Mouse (Mus musculus): Measurements from ENCODE around the gene Nfkb2. TPM values are rescaled to one million over a fixed set of nuclear protein-coding genes. Genes with fewer than 3 reads are reported as not detected.

Gene Nfkb2
- polyA plus RNA-seq, 1 experiment from 2014 or later: 10.7 TPM

DNA sequence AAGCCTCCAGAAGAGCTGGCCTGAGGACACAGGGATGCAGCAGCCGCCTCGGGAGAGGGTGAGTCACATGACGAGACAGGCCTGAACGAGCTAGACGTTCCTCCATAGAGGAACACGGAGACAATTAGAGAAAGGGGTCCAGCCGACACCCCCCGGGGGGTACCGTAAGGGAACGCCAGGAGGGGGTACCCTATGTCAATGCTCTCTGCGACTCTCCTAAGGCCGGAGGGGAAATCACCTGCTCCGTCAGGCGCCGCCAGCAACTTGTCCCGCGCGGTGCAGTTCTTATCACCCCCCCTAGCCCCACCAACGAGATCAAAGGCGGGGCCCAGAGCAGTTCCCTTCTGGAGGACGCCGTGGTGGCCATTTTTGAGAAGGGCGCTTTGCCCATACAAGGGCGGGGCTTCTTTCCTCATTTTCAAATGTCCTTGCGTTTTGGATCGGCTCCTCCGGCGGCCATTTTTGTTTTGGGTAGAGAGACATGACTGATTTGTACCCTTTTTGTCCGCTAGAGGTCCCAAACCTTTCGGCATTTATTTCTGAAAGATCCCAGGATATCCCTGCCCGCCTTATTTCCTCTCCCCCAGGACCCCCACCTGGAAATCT is 34.3 kb downstream of the Nfkb2 start, which contains the start of gene Cuedc2:
TSS of gene Cuedc2 (minus strand) at position 372 of the 606 bp plus-strand sequence.
- Histone ChIP-seq H3K9me3 (ENCODE audit: control insufficient read depth, low read length) (no peaks in the 10 kb centered on the region), H3K36me3 (ENCODE audit: control insufficient read depth, insufficient read depth, low read length) (no peaks in the 10 kb centered on the region), H3K4me1 (ENCODE audit: control insufficient read depth, insufficient read depth, low read length) (peaks cover 7% of the 10 kb centered on the region), H3K4me2 (ENCODE audit: low read depth, low read length) (peak within 1 kb of the TSS; percentile 77), H3K27ac (replicated peaks; ENCODE audit: low read depth, low read length) (peak within 1 kb of the TSS; percentile 35; the same call in 1 of the 2 replicates), H3K27me3 (replicated peaks; ENCODE audit: control insufficient read depth, insufficient read depth, low read length) (no peaks in the 10 kb centered on the region), H3K4me3 (ENCODE audit: low read depth, low read length) (peak within 1 kb of the TSS; percentile 83), H3K9ac (ENCODE audit: low read depth, low read length) (peak within 1 kb of the TSS; percentile 79)
- WGBS: under 1% methylated on average over 31 of the region's 31 CpGs
- peak; percentile 89 for ATAC-seq (ENCODE audit: low read depth)
- DNase-seq (ENCODE audit: low spot score): peak; percentile 97

DNA sequence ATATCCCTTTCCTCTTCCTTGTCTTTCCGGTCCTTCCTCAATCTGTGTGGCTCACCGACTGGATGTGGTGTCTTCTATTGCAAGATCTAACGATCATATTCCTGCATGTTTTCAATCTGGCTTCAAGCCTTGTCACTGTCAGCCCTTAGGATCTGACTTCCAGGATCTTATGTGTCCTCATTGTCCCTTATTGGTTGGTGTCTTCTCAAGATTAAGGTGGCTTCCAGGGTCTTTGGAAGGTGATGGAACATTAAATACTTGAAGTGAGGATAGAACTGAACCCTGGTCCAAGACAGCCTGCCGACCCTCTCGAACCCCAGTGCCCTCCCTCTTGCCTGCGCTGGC is 34.8 kb downstream of the Nfkb2 start:
- DNase-seq (ENCODE audit: low spot score) (no peak), ATAC-seq (ENCODE audit: low read depth) (no peak; the same call in 1 of the 2 replicates)
- peak overlapping the region; percentile 77 for H3K4me2 ChIP-seq (ENCODE audit: low read depth, low read length)
- H3K4me3 ChIP-seq (ENCODE audit: low read depth, low read length): peak overlapping the region; percentile 83
- no peaks in the 10 kb centered on the region for H3K9me3 ChIP-seq (ENCODE audit: control insufficient read depth, low read length)
- peaks cover 7% of the 10 kb centered on the region for H3K4me1 ChIP-seq (ENCODE audit: control insufficient read depth, insufficient read depth, low read length)
- no peaks in the 10 kb centered on the region for H3K36me3 ChIP-seq (ENCODE audit: control insufficient read depth, insufficient read depth, low read length)
- WGBS: 47% methylated on average over 6 of the region's 6 CpGs
- peak overlapping the region; percentile 47; the same call in 1 of the 2 replicates for H3K9ac ChIP-seq (ENCODE audit: low read depth, low read length)
- H3K27me3 ChIP-seq (replicated peaks; ENCODE audit: control insufficient read depth, insufficient read depth, low read length): no peaks in the 10 kb centered on the region
- H3K27ac ChIP-seq (replicated peaks; ENCODE audit: low read depth, low read length): peak overlapping the region; percentile 30; the same call in 1 of the 2 replicates

DNA sequence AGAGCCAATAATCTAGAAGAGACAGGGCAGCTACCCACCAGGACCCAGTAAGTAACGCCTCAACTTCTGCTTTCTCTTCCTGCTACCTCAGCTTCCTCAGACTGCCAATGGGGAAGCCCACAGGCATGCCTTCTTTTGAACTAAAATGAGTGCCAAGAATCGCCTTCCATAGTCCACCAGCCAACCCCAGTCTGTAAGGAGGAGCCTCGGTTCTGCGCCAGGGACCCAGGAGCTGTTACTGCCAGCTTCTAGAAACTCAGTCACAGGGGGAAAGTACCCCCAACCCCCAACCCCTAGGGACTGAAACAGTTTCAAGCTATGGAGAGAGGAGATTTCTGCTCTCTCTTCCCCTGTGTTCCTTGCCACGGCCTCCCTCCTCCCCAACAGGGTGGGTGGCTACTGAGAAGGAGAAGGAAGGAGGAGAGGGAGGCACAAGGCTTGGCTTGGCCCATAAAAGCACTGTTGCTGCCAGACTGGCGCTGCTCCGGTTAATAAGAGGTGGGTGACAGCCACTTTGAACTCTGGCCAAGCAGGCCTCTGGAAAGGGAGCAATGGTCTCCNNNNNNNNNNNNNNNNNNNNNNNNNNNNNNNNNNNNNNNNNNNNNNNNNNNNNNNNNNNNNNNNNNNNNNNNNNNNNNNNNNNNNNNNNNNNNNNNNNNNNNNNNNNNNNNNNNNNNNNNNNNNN is 35.3 kb downstream of the Nfkb2 start:
- DNase-seq (ENCODE audit: low spot score) (peak; percentile 27), ATAC-seq (ENCODE audit: low read depth) (no peak)
- Histone ChIP-seq H3K27me3 (replicated peaks; ENCODE audit: control insufficient read depth, insufficient read depth, low read length) (no peaks in the 10 kb centered on the region), H3K9me3 (ENCODE audit: control insufficient read depth, low read length) (no peaks in the 10 kb centered on the region), H3K4me1 (ENCODE audit: control insufficient read depth, insufficient read depth, low read length) (peaks cover 7% of the 10 kb centered on the region), H3K36me3 (ENCODE audit: control insufficient read depth, insufficient read depth, low read length) (no peaks in the 10 kb centered on the region), H3K4me3 (ENCODE audit: low read depth, low read length) (no peak overlapping the region), H3K4me2 (ENCODE audit: low read depth, low read length) (peak overlapping the region; percentile 77), H3K27ac (replicated peaks; ENCODE audit: low read depth, low read length) (peak overlapping the region; percentile 34; the same call in 1 of the 2 replicates), H3K9ac (ENCODE audit: low read depth, low read length) (peak overlapping the region; percentile 47; the same call in 1 of the 2 replicates)
- 74% methylated on average over 6 of the region's 7 CpGs for WGBS

DNA sequence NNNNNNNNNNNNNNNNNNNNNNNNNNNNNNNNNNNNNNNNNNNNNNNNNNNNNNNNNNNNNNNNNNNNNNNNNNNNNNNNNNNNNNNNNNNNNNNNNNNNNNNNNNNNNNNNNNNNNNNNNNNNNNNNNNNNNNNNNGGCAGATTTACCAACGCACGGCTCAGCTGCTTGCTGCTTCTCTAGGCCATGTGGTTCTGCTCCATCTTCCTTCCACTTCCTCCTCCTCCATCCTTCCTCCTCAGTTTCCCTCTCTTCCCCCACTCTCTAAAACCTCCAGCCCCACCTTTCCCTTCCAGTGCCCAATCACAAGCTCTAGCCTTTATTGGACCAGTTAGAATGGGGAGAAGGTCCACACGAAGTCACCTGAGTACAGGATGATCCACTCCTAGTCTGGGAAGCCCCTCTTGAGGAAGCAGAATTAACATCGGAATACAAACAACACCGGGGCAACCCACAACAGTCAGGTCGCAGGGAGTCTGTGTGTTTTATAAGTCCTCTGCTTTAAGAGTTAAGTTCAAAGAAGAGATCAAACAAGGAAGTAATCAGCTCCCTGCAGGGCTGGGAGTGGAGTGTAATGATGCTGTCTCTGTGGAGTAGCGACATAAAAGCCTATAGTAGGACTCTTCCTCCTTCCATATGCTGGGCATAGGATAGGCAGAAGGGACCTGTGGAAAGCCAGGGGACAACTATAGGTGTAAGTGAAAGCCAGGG is 40.7 kb downstream of the Nfkb2 start:
- Histone ChIP-seq H3K9me3 (ENCODE audit: control insufficient read depth, low read length) (no peaks in the 10 kb centered on the region), H3K4me1 (ENCODE audit: control insufficient read depth, insufficient read depth, low read length) (0 out of 2 replicates have a peak, but pooled peaks cover 7% of the 10 kb centered on the region), H3K27me3 (replicated peaks; ENCODE audit: control insufficient read depth, insufficient read depth, low read length) (no peaks in the 10 kb centered on the region), H3K4me2 (ENCODE audit: low read depth, low read length) (no peak overlapping the region), H3K4me3 (ENCODE audit: low read depth, low read length) (no peak overlapping the region), H3K9ac (ENCODE audit: low read depth, low read length) (no peak overlapping the region), H3K36me3 (ENCODE audit: control insufficient read depth, insufficient read depth, low read length) (no peaks in the 10 kb centered on the region), H3K27ac (replicated peaks; ENCODE audit: low read depth, low read length) (no peak overlapping the region)
- ATAC-seq (ENCODE audit: low read depth) (no peak), DNase-seq (ENCODE audit: low spot score) (no peak)
- WGBS: 21% methylated on average over 7 of the region's 7 CpGs

DNA sequence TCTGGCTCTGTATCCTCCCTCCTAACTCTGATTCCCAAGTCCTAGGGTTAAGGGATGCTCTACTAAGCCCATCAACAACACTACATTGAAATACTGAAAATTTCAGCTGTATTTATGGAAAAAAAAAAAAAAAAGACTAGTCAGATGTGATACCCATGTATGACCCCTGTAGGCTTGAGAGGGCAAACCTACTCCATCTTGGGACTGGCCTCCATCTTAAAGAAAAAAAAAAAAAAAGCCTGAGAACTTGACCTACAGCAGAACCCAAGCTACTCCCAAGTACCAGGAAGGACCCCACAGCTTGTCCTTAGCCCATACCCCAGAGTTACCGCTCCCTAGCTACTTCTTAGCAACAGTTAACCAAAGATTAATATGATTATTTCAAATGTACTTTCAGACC is 43.0 kb downstream of the Nfkb2 start:
- WGBS: 95% methylated on average over 1 of the region's 1 CpGs
- Histone ChIP-seq H3K36me3 (ENCODE audit: control insufficient read depth, insufficient read depth, low read length) (no peaks in the 10 kb centered on the region), H3K9ac (ENCODE audit: low read depth, low read length) (no peak overlapping the region), H3K27ac (replicated peaks; ENCODE audit: low read depth, low read length) (no peak overlapping the region), H3K9me3 (ENCODE audit: control insufficient read depth, low read length) (no peaks in the 10 kb centered on the region), H3K4me3 (ENCODE audit: low read depth, low read length) (no peak overlapping the region), H3K27me3 (replicated peaks; ENCODE audit: control insufficient read depth, insufficient read depth, low read length) (no peaks in the 10 kb centered on the region), H3K4me1 (ENCODE audit: control insufficient read depth, insufficient read depth, low read length) (0 out of 2 replicates have a peak, but pooled peaks cover 9% of the 10 kb centered on the region), H3K4me2 (ENCODE audit: low read depth, low read length) (no peak overlapping the region)
- DNase-seq (ENCODE audit: low spot score) (no peak), ATAC-seq (ENCODE audit: low read depth) (no peak)

DNA sequence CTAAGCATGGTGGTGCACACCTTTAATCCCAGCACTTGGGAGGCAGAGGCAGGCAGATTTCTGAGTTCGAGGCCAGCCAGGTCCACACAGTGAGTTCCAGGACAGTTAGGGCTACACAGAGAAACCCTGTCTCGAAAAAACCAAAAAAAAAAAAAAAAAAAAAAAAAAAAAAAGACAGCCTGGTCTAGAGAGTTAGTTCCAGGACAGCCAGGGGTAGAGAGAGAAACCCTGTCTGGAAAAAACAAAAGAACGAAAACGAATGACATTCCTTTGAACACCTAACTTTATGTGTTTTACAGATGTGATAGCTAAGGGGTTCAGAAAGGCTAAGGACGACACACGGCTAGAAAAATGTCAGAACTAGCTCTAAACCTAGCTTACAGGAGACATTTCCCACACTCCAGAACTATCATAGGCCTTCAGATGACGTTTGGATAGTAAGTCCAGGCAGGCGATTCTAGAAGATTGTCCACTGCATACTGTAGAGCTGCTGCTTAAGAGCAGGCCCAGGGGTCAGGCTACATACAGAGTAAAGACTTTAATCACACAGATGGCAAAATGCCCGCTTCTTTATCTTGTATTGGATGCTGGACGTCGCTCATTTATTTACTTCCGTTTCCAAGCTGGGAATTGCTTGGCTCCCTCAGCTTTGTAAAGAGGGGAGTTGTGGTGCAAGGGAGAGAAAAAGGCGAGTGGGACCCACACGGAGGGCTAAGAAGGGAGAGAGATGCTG is 44.0 kb downstream of the Nfkb2 start:
- DNase-seq (ENCODE audit: low spot score) (peak; percentile 59), ATAC-seq (ENCODE audit: low read depth) (no peak)
- H3K9me3 ChIP-seq (ENCODE audit: control insufficient read depth, low read length): no peaks in the 10 kb centered on the region
- peak overlapping the region; percentile 84 for H3K27ac ChIP-seq (replicated peaks; ENCODE audit: low read depth, low read length)
- H3K4me1 ChIP-seq (ENCODE audit: control insufficient read depth, insufficient read depth, low read length): 0 out of 2 replicates have a peak, but pooled peaks cover 9% of the 10 kb centered on the region
- H3K4me2 ChIP-seq (ENCODE audit: low read depth, low read length): peak overlapping the region; percentile 92
- 28% methylated on average over 14 of the region's 14 CpGs for WGBS
- peak overlapping the region; percentile 88 for H3K9ac ChIP-seq (ENCODE audit: low read depth, low read length)
- H3K27me3 ChIP-seq (replicated peaks; ENCODE audit: control insufficient read depth, insufficient read depth, low read length): no peaks in the 10 kb centered on the region
- no peaks in the 10 kb centered on the region for H3K36me3 ChIP-seq (ENCODE audit: control insufficient read depth, insufficient read depth, low read length)
- H3K4me3 ChIP-seq (ENCODE audit: low read depth, low read length): peak overlapping the region; percentile 74

DNA sequence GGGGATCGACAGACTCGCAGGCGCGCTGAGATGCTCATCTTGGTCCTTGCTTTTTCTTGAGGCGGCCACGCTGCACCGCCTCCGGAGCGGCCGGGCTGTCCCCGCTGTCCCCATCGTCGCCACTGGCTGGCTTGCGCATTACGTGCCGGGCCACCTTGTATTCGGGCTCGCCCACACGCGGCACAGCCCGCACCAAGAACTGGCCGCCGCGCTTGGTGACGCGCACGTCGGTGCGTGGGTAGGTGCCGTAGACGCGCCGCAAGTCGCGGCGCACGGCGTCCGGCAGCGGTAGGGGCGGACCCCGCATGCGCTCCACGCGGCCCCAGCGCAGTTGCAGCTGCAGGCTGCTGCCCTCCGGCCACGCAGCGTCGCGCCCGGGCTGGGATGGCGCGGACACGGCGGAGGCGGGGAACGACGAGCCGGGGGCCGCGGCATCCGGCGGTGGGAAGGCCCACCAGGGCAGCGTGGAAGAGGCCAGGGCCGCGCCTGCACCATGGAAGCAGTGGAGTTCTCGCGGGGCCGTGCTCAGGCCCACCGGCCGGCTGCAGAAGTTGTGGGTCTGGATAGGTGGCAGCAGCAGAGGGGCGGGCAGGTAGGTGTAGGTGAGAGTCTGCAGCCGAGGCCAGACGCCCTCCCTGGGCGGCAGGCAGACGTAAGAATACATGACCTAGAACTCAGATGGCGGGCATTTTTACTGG is 44.8 kb downstream of the Nfkb2 start:
- Histone ChIP-seq H3K36me3 (ENCODE audit: control insufficient read depth, insufficient read depth, low read length) (no peaks in the 10 kb centered on the region), H3K27me3 (replicated peaks; ENCODE audit: control insufficient read depth, insufficient read depth, low read length) (no peaks in the 10 kb centered on the region), H3K9ac (ENCODE audit: low read depth, low read length) (peak overlapping the region; percentile 88), H3K27ac (replicated peaks; ENCODE audit: low read depth, low read length) (peak overlapping the region; percentile 84), H3K4me3 (ENCODE audit: low read depth, low read length) (peak overlapping the region; percentile 74), H3K4me1 (ENCODE audit: control insufficient read depth, insufficient read depth, low read length) (0 out of 2 replicates have a peak, but pooled peaks cover 9% of the 10 kb centered on the region), H3K9me3 (ENCODE audit: control insufficient read depth, low read length) (no peaks in the 10 kb centered on the region), H3K4me2 (ENCODE audit: low read depth, low read length) (peak overlapping the region; percentile 92)
- WGBS: under 1% methylated on average over 69 of the region's 78 CpGs
- ATAC-seq (ENCODE audit: low read depth) (peak; percentile 93), DNase-seq (ENCODE audit: low spot score) (peak; percentile 89)

Data from embryonic facial prominence, embryonic 14.5 days (tissue).